Mouse (Mus musculus) adrenal gland, adult 8-10 months (tissue): ENCODE data around the gene Oprl1. TPM values are rescaled to one million over a fixed set of nuclear protein-coding genes. Genes with fewer than 3 reads are reported as not detected.

Source experiments
- DNase-seq: peaks from one replicate; pipeline ENCODE4 v3.0.0; 2022
- total RNA-seq, 4 experiments: library from RNA; stranded (reverse); gene quantifications; 2 replicates each; pipeline ENCODE4 v1.2.4; 2022

The Oprl1 gene
- 1 to 10 TPM; 2.3 to 5.9 (median 4.8) TPM for total RNA-seq

DNA sequence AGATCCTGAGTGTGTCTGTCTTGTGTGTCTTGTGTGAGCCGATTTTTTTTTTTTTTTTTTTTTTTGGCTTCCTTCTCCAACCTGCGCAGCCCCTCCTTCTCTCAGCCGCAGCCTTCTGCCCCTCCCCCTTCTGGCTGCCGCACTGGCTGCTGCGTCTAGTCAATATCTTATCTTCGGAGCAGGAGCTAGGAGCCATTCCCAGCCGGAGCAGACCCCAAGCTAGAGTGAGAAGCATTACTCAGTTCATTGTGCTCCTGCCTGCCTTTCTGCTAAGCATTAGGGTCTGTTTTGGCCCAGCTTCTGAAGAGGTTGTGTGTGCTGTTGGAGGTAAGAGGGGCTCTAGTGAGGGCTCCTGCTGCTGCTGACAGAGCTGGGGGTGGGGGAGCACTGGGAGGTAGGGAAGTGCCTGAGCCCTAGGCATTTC is at the start of gene Oprl1:
TSS of gene Oprl1 (plus strand) at position 114 of the 424 bp plus-strand sequence.
- DNase-seq = no peak

DNA sequence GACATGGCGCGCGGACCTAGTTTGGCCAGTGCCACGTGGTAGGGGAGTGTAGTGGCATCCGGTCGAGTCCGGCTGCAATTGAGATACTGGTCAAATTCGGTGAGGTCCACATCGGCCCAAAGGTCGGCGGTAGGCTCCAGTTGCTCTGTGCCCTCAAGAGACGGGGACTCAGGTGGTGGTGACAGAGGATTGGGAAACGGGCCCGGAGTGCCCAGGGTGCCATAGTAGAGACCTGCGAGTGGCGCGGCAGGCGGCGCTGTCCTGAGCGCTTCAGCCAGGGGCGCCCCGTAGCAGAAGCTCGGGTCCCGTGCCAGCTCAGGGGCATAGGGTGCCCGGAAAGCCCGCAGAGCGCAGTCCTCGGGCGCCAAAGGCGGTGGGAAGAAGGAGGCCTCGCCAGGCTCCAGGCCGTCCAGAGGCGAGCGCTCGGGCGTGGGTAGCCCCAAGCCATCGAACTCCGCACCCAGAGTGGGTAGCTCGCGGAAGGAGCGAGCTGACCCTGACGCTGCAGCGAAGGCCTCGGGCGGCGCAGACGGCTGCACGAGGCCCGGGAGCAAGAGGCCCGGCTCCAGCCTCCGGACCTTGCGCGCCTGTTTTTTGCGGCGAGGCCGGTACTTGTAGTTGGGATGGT is 44.4 kb upstream of the Oprl1 start:
- no peak for DNase-seq

DNA sequence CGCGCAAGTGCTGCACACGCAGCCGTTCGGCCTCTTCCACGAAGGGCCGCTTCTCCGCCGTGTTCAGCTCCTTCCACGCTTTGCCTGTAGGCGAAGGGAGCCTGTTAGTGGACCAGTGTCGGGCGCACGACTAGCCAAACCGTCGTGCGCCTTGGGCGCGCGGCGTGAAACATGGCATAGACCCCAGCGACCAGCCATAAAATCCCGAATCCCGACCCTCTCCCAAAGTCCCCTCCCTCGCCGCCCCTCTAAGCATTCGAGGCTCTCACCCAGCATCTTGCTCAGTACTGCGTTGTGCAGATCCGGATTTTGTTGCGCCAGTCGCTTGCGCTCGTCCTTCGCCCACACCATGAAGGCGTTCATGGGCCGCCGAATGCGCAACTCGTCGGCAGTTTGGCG is 43.9 kb upstream of the Oprl1 start:
- no peak for DNase-seq

DNA sequence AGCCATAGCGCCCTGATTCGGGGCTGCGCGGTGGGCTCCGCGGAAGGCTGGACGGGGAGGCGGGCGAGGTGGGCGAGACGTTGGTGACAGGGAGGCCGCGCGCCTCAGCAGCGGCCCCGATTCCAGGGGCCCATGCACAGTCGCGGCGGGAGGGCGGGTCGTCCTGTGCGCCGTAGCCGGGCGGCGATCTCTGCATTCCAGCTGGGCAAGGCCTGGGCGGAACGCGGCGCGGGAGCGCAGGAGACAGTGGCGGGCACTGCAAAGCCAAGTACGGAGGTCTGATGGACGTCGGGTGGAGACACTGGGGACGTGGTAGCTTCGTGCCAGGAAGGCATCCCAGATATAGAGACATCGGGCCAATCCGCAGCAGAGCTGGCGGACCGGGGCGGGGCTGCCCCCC is 43.5 kb upstream of the Oprl1 start, which contains the start of gene Sox18:
TSS of gene Sox18 (minus strand) at position 315 of the 400 bp plus-strand sequence.
- DNase-seq = peak; percentile 39

DNA sequence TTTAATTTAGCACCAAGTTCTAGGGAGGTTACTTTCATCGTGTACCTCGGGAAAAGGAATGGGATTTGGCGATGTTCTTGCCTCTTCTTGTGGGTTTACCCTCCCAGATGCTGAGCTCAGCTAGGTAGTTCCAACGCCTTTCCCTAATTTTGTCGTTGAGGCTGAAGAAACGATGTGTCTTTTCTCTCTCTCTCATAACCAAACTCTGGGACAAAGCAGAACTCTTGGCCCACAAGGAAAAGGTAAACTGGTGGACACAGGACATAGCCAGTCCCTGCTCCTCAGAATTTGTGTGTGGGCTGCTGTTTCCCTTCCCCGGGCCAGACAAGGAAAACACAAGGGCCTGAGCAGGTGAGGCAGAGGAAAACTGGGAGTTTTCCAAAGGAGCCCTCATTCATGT is 42.8 kb upstream of the Oprl1 start:
- DNase-seq = no peak

DNA sequence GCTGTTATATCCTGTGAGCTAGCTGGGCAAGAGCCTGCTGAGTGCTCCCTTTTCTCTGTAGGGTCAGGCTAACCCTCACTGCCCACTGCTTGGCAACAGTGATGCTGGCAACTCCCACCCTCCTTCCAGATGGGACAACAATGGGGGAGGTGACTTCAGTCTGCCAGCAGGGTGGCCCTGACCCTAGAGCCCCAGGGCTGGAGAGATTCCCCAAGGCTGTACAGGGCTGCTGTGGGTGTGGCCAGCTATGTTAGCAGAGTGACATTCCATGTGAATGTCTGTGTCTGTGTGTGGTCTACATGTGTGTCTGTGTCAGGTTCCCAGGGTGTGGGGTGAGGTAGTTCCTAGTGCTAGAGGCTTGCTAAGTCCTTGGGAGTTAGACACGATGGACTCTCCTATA is 41.3 kb upstream of the Oprl1 start:
- DNase-seq = no peak

DNA sequence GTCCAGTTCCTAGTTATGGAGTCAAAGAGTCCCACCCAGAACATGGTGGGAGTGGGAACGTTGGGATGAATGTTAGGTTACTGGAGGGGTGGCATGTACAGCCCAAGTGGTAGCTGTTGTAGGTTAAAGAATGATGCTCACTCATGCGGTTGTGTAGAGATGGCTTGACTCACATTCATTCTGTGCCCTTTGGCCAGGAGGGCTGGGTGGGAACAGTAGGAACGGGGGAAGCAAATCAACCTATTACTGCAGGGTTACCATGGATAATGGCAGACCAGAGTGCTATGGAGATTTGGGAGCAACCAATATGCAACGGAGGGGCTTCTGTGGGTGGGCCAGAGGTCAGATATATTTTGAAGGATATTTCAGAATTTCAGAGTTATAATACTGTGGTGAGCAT is 39.9 kb upstream of the Oprl1 start:
- no peak for DNase-seq

DNA sequence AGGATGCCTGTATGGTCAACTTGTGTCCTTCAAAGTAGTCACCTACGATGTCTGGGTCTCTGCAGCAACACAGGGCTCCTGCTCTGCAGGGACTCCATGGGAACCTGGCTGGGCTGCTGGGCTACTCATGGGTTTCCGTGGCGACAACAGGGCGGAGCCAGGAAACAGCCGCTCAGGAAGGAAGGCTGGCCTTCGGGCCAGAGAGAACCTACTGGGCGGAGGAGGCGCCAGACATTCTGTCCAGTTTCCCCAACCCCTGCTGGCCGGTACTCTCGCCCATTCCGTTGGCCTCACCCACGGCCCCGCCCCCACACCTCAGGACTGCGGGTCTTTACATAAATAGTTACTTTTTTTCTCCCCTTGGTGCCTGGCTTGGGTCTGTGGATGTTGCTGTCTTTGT is 39.4 kb upstream of the Oprl1 start:
- peak; percentile 80 for DNase-seq

DNA sequence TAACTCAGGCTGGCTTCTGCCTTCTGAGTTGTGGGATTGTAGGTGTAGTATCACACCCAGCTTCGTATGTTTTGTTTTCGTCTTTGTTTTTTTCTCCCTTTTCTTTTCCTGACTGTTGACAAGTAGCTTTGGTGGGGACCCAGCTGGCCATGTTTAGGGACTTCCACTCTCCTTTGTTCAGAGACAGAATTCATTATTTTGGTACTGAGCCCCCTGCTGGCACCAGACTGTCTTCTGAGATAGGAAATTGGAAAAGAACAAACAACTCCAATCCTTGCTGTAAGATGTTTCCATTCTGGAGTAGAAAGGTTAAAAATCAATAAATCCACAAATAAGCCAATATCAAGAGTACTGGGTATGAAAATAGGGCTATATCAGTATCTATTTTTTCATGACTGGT is 38.4 kb upstream of the Oprl1 start:
- DNase-seq = no peak

DNA sequence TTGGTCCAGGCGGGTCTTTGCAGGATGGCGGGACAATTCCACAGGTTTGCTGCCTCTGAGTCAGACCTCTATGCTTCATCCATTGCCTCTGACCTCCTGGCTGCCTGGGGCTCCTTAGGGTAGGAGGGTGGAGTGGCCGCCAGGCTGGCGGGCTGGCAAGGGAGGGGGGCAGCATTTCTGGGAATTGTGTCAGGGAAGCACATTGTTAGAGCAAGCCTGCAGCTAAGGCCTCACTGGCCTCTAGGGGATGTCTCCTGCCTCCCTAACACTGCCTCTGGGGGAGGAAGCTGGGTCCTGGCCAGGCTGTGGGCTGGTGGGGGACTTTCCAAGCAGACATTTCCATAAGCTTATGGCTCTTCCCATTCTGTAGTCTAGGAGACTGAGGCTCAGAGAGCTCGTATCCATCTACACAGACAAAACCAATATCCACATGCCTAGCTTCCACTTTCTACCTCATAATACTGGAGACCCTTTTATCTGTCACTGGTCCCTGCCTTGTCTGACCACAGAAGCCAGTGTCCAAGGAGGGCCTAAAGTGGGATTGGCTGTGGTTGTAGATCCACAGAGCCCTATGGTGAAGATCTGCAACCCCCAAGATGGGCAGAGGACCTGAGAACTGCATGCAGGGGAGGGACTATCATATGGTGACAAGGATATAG is 37.6 kb upstream of the Oprl1 start:
- DNase-seq = peak; percentile 47

DNA sequence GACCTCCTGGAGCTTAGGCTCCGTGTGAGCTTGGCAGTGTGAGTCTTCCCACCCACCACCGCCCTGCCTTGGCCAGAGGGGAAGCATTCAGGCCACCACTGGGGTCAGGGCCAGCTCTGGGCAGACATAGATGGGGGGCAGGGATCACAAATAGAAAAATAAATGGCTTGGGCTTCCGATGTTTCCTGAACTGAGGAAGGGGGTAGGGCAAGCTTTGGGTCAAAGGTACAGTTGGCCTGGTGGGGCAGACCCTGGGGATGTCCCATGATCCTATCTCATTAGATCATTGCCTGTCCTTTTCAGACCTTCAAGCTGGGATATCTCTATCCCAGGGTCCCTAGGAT is 37.1 kb upstream of the Oprl1 start:
- peak; percentile 46 for DNase-seq

DNA sequence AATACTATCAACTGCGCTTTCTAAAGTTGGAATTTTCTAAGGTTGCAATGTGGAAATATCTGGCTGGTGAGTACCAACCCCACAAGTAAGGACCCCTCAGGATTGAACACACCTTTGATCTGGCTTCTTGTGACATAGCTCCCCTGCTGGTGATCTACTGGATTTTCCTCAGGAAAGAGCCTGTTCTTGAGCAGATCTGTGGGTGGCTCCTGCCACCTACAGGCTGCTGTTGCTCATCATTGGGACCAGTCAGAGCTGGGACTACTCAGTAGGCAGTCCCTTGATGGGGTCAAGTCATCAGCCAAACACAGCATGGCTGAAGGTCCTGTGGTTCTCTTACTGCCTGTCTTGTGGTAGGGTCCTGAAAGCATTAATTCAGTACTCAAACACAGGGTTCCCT is 36.0 kb upstream of the Oprl1 start:
- peak; percentile 81 for DNase-seq

DNA sequence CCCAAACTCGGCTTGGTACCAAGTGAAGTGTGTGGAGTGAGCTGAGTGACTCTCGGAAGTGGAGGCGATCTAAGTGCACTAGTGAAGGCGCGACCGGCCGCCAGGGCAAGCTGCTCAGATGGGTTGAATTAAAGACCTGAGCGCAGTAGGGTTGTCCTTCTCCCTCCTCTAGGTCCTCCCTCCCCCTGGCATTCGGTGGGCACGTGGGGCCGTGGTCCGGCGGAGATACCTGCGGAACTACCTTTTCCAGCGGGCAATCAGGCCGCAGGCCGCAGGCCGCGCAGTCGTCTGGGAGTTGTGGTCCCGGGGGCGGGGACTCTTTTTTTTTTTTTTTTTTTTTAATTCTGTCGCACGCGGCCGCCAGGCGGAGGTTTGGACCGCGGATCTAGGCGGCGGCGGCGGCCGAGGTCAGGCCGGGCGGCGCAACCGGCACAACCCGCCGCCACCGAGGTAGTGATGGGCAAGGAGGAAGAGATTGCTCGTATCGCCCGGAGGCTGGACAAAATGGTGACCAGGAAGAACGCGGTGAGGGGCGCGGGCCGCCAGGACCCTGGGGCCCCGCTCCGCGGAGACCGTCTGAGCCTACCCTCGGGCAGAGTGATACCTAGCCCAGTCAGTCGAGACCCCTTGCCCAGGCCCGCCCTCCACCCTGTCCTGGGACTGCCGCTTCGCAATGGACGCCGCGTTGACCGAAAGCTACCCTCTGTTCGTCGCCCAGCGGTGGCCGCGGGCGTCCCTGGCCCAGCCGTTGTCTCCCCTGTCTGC is 34.7 kb upstream of the Oprl1 start, which contains the start of gene Tcea2:
TSS of gene Tcea2 (plus strand) at position 360 of the 765 bp plus-strand sequence.
- DNase-seq = peak; percentile 62

DNA sequence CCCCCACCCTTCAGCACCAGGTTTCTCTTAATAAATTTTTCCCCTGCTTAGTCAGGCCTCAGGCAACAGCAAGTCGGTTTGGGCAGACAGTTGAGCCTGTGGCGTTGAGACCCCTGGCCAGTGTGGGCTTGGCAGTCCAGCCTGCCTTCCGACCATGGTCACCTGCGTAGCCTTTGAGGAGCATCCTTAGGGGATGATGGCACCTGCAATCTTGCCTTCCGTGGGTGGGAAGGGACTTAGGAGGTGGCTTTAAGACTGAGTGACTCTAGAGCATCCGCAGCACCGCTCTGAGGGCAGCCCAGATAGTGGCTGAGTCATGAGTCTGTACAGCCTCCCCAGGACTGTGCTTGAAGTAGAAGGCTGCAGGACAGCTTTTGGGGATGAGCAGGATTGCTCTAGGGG is 34.1 kb upstream of the Oprl1 start:
- no peak for DNase-seq

DNA sequence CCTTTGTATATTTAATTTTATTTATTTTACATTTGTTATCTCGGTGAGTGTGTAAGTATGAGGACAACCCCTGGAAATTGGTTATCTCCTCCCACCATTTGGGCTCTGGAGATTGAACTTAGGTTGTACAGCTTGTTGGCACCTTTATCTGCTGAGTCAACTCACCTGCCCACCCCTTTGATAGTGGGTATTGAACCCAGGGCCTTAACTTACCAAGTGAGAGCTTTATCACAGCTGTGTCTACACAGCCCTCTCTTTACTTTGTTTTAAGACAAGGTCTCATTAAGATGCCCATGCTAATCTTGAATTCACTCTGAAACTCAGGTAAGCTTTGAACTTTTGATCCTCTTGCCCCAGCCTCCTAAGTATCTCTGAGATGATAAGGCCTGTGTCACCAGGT is 32.8 kb upstream of the Oprl1 start:
- DNase-seq = no peak

DNA sequence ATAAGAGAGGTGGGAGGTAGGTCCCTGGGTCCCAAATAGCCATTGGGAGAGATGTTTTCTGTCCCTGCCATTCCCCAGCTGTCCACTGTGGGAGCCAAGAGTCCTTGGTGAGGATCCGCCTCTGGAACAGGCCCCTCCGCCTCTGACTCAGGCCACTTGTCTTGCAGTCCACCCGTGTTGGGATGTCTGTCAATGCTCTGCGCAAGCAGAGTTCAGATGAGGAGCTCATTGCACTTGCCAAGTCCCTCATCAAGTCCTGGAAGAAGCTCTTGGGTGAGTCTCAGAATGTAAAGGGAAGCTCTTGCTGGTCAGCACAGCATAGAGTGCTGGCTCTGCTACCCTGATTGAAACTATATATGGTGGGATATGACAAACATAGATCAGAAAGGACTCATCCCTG is 31.4 kb upstream of the Oprl1 start:
- DNase-seq = no peak

DNA sequence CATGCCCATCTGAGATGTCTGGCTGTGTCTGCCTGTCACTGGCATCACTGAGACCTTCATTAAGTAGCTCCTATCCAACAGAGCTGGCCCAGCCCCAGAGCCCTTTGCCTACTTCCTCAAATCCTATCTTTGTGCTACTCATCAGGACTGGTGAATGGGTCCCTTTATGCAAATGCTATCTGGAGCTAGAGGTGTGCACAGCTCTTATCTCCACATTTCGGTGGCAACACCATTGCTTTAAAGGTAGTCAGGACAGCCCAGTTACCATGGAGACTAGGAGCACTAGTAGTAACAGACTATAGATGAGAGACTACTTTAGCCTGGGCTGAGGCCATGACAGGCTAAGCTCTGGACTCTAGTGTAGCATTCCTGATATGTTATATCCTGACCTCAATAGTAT is 30.1 kb upstream of the Oprl1 start:
- no peak for DNase-seq

DNA sequence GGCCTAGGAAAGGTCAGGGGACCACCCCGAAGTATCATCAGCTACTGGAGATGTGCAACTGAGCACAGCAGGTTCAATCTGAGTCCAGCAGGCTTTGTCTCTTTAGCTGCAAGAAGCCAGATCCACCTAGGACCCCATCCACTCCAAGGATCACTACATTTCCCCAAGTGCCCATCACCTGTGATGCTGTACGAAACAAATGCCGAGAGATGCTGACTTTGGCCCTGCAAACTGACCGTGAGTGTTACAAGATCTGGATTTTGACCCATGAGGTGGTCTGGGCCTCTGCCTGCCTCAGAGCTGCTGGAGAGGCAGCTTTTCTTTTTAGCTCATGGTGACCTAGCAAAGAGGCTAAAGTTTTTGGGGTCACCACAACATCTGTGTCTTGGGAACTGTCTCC is 29.1 kb upstream of the Oprl1 start:
- DNase-seq = no peak

DNA sequence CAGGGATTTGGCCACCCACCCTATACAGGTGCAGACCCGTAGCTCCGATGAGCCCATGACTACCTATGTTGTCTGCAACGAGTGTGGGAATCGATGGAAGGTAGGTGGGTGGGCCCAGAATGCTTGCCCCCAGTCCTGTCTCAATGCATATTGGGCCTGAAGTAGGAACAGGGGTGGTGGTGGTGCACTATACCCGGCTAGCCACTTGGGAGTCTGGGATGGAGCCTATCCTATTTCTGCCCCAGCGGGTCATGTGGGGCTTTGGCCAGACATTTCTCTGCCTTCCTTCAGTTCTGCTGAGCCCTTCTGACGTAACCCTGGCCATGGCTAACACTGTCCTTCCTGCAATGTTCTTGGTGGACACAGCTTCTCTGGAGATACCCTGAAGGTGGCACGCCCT is 27.2 kb upstream of the Oprl1 start:
- no peak for DNase-seq

DNA sequence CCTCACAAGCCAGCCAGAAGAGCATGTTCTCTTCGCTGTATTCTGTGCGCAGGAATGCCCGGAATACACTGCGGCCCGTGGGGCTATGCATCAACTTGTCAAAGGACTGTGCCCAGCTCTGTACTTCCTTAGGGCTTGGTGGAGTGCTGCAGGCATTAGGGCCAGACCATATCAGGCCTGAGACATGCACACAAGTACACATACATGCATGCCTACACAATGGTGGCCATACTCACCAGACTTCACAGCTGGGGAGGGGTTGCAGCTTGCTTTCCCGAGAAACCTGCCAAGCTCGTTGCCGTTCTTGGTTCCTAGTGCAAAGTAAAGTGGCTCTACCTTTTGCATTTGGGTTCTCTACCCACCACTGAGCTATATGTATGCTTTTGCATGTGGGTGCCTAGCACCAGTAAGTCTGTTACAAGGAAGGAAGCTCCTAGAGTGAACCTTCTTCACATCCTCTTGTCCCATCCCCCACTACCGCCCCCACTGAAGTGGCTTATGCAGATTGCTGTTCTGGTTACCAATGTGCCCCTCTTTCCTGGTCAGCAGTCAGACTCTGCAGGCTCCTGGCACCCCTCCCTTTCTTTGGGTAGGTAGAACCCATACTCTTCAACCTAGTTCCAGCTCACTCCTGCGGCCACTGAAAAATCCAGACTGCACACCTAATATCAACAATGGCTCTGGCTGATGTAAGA is 25.2 kb upstream of the Oprl1 start:
- DNase-seq = no peak

DNA sequence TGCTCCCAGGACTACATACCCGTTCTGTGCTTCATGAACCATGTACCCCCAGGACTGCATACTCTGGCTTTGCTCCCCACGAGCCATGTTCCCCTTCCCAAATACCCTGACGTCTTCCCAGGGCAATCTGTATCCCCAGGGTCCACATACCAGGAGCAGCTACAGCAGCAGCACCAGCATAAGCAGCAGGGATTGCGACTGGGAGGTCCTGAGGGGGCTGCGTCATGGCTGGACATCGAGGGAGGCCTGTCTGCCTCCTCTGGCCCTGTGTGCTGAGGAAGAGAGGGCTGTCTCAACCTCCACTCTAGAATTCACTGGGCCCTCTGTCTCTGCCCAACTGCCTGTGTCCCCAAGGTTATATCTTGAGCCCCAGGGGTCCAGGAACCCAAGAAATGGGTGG is 23.7 kb upstream of the Oprl1 start:
- no peak for DNase-seq

DNA sequence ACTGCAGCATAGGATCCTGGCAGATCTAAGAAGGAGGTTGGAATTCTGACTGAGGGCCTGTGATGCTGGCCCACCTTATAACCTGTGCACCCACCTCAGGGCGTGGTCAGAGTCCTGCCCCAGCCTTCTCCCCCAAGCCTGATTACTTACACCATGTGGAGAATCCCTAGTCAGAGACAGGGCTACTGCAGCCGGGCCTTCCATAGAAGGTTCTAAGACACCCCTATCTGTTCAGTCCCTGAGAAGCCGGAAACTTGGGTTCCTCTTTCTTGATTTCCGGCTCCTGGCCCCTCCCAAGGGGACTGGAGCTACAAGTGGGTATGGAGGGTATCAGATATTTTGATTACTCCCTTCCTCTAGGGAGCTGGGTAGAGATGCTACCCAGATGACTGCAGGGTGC is 23.2 kb upstream of the Oprl1 start:
- DNase-seq = no peak

DNA sequence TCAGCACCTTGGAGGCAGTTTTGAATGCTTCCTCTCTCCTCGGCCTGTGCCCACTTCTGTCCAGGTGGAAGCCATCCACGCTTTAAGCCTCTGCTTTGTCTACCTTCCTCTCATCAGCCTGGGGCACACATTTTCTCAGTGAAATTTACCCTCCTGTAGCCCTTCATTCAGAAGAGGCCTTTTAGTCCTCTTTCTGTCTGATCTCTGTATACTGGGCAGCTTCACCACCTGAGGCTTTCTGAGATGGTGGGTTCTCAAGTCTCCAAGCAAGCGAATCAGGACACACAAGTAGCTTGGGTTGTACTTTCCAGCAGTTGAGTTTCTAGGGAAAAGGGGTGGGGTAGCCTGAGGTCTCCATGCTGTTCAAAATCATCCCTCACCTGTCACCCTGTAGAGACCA is 22.5 kb upstream of the Oprl1 start:
- DNase-seq = no peak
